8 mouse cellular contexts compared by ENCODE assay signal in the genomic region with DNA sequence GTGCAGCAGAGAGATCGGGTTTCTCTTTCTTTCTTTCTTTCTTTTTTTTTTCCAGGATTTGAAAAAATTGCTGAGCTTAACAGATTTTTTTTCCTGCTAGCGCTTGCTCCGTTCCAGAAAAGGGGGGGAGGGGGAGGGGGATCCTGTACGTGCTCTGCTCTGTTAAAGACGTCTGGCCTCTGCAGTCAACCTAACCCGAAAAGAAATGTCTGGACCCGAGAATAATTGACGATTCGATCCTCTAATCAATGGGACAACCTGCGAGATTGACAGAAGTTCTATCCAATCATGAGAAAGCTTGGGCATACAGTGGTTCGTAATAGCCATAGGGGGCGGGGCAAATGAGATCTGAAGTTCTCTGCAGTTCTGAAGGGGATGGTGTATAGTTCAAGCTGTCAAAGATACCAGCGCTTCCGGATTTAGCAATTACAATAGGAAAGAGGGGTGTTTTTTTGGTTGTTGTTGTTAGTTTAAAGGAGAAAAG. TPM values are rescaled to one million over a fixed set of nuclear protein-coding genes. Genes with fewer than 3 reads are reported as not detected.
DNase-seq lines count a peak whose midpoint lies in the region; ATAC-seq lines count a peak whose summit lies in the region.

No protein-coding gene starts in this region.

- no peaks in the 10 kb centered on the region for H3K9me3 ChIP-seq in embryonic facial prominence, embryonic 12.5 days
- no peaks in the 10 kb centered on the region for H3K9me3 ChIP-seq in limb, embryonic 10.5 days (replicated peaks)
- no peaks in the 10 kb centered on the region for H3K9me3 ChIP-seq in midbrain, embryonic 12.5 days

- WGBS in embryonic facial prominence, embryonic 12.5 days = 0% methylated on average over 14 of the region's 14 CpGs
- under 1% methylated on average over 14 of the region's 14 CpGs for WGBS in limb, embryonic 10.5 days
- WGBS in midbrain, embryonic 12.5 days = under 1% methylated on average over 14 of the region's 14 CpGs

- H3K4me1 ChIP-seq in embryonic facial prominence, embryonic 12.5 days = peaks cover 20% of the 10 kb centered on the region
- H3K4me1 ChIP-seq in limb, embryonic 10.5 days = peaks cover 51% of the 10 kb centered on the region
- H3K4me1 ChIP-seq in midbrain, embryonic 12.5 days = peaks cover 36% of the 10 kb centered on the region

- no peak overlapping the region for H3K9ac ChIP-seq in embryonic facial prominence, embryonic 12.5 days
- H3K9ac ChIP-seq in midbrain, embryonic 12.5 days (replicated peaks) = peak overlapping the region; percentile 49; the same call in 1 of the 2 replicates

- peak overlapping the region; percentile 42 for H3K4me3 ChIP-seq in embryonic facial prominence, embryonic 12.5 days
- H3K4me3 ChIP-seq in limb, embryonic 10.5 days = peak overlapping the region; percentile 55
- H3K4me3 ChIP-seq in midbrain, embryonic 12.5 days = peak overlapping the region; percentile 47

- peak overlapping the region; percentile 61 for H3K4me2 ChIP-seq in embryonic facial prominence, embryonic 12.5 days (replicated peaks)
- H3K4me2 ChIP-seq in midbrain, embryonic 12.5 days (replicated peaks) = peak overlapping the region; percentile 62

- no peaks in the 10 kb centered on the region for H3K36me3 ChIP-seq in embryonic facial prominence, embryonic 12.5 days
- no peaks in the 10 kb centered on the region for H3K36me3 ChIP-seq in limb, embryonic 10.5 days
- no peaks in the 10 kb centered on the region for H3K36me3 ChIP-seq in midbrain, embryonic 12.5 days

- ATAC-seq in embryonic facial prominence, embryonic 12.5 days (ENCODE audit: insufficient number of reproducible peaks, insufficient read depth, low FRiP score, low TSS enrichment) = peak; percentile 58
- peak; percentile 74 for ATAC-seq in midbrain, embryonic 12.5 days (ENCODE audit: low FRiP score, low read depth)

- H3K27me3 ChIP-seq in embryonic facial prominence, embryonic 12.5 days = peaks cover 2% of the 10 kb centered on the region; the same call in 1 of the 2 replicates
- H3K27me3 ChIP-seq in limb, embryonic 10.5 days (ENCODE audit: low read depth, poor library complexity, severe bottlenecking) = peaks cover 18% of the 10 kb centered on the region
- H3K27me3 ChIP-seq in midbrain, embryonic 12.5 days = peaks cover 46% of the 10 kb centered on the region

- peak overlapping the region; percentile 96 for H3K27ac ChIP-seq in embryonic facial prominence, embryonic 12.5 days
- peak overlapping the region; percentile 91 for H3K27ac ChIP-seq in limb, embryonic 10.5 days
- H3K27ac ChIP-seq in midbrain, embryonic 12.5 days (replicated peaks) = peak overlapping the region; percentile 91

- peak; percentile 99 for DNase-seq in 3T3-L1 (ENCODE audit: low read depth, low spot score)
- DNase-seq in adrenal gland, postnatal 36 days = peak; percentile 87 to 92
- peak; percentile 100 for DNase-seq in heart, adult 11 months
- peak; percentile 97 for DNase-seq in kidney, adult 11 months
- DNase-seq in limb, embryonic 10.5 days (ENCODE audit: low spot score) = peak; percentile 70
- peak; percentile 99 for DNase-seq in skeletal muscle tissue, adult 2 months (ENCODE audit: low read depth, low spot score)

RNA-seq across cellular contexts. Expression of gene Nfia, which starts 0.6 kb away (rescaled TPM):
- total RNA-seq in adrenal gland, postnatal 36 days (2021) = 100 to 1,000 TPM; 124 to 204 TPM
- 51.0 and 51.5 TPM in 2 replicates for polyA plus RNA-seq in embryonic facial prominence, embryonic 12.5 days (2016; fragmentation: Nextera tagmentation; extraction: Ambion mirVana)
- polyA plus RNA-seq in limb, embryonic 10.5 days (2016; fragmentation: Nextera tagmentation; extraction: Ambion mirVana) = 6.7 and 21.3 TPM in 2 replicates
- 28.5 and 28.6 TPM in 2 replicates for polyA plus RNA-seq in midbrain, embryonic 12.5 days (2016; fragmentation: Nextera tagmentation; extraction: Ambion mirVana)

RNA-seq across cellular contexts. Expression of gene E130114P18Rik, which starts 4.7 kb away (rescaled TPM):
- total RNA-seq in adrenal gland, postnatal 36 days (2021) = not detected
- 7.5 and 8.7 TPM in 2 replicates for polyA plus RNA-seq in embryonic facial prominence, embryonic 12.5 days (2016; fragmentation: Nextera tagmentation; extraction: Ambion mirVana)
- polyA plus RNA-seq in limb, embryonic 10.5 days (2016; fragmentation: Nextera tagmentation; extraction: Ambion mirVana) = 2.8 and 11.0 TPM in 2 replicates
- 11.5 and 16.5 TPM in 2 replicates for polyA plus RNA-seq in midbrain, embryonic 12.5 days (2016; fragmentation: Nextera tagmentation; extraction: Ambion mirVana)

Comparison
In these comparisons a context has a peak if more than half of its experiments do, and no peak if none do; other contexts are left out.
1. Peak in every context shown above with its lines: DNase-seq, ATAC-seq, H3K4me3 ChIP-seq and H3K27ac ChIP-seq.